Mouse (Mus musculus): ENCODE measurements at regions not wholly inside any gene's neighbourhood (a gene's known extent, or its start where the extent isn't known, plus 50 kb on each side); places are given as distances from the start of the nearest gene placed in this dataset.
A peak's percentile ranks its signal among the peaks of the same experiment; 100 is the strongest.

DNA sequence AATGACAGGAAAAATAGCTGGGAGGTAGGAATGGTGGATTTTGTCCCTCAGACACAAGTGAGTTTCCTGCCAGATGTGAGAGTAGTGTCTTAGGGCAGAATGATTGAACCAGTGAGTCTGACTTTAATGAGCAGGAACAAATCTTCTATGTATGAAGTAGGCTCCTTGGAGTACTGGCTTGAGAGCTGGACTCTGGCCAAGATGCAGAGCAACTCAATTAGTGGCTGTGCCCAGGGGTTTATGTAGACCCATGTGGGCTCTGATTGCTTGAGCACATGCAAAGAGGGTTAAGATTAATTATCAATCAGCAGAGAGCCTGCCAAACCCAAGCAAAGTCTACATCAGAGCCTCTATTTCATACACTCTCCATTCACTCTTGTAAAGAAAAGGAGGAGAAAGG, 92.9 kb upstream of the Htr1b start:
- DNase-seq: peak; percentile 1
- intact Hi-C loops (cut with DNase I): no loop called here

DNA sequence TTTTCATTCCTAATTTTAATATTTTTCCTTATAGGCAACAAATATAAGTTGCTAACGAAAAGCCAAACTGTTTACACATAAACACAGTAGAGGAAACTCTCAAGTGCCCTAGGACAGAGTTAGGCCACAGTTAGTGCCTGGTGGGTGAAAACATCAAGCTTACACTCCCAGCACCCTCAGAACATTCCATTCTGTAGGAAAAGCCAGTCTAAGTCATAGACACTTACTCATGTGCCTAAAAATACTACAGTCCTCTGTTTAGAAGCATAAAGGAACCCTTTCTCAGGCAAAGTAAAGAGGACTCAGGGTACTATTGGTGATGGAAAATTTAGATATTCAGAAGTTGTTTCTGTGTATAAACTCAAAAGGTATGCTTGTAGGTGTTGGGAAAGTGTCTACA, 86.5 kb upstream of the Htr1b start:
- intact Hi-C loops (cut with DNase I): no loop called here
- no peak for DNase-seq

DNA sequence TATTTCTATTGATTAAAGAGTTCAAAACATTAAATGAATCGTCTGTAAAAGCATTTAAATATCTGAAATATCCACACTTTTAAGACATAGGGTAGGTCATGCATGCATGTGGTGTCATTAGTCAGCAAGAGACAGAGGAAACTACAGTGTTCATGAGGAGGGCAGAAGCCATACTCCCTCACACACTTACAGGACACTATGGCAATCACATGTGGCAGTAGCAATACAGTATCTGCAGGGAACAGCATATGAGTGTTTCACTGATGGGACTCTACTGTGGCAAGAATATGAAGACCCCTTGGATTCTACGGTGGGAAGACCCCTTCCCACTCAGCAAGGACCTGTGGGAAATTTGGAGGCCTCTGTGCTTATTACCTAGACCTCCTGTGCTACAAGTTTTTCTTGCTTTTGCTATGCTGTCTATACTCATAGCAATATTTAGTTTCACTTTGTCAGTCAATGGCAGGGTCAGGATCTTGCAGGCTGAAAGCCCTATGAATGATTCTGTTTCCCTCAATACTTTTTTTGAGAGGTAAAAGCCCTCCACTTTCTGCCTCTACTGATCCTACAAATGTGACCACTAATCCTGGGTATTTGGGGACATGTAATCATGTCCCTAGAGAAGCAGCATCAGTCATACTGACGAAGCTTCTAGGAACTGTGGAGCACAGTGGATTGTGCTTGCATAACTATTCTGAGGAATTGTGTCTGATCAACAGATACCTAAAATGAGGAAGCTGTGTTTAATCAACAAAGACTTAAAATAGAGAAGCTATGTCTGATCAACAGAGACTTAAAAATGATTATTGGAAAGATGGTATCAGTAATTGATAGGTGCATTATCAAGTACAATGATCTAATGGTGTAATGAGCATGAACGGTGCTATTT, 83.6 kb upstream of the Htr1b start:
- intact Hi-C loops (cut with DNase I): no loop called here
- DNase-seq: no peak

DNA sequence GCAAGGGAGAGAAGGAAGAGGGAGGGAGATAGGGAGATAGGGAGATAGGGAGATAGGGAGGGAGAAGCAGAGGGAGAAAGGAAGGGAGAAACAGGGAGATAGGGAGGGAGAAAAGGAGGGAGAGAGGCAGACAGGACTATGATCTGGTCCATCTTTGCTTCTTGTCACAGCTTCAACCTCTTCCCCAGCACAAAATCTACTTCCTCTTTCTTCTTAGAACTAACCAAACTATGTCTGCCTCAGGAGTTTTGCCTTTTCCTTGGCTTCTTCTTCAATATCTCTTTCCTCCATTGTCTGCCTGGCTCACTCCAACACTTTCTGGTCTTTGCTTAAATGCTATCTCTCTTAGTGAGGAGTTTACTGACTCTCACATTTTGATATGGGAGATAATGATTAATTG, 57.7 kb upstream of the Htr1b start:
- intact Hi-C loops (cut with DNase I): no loop called here
- DNase-seq: no peak

DNA sequence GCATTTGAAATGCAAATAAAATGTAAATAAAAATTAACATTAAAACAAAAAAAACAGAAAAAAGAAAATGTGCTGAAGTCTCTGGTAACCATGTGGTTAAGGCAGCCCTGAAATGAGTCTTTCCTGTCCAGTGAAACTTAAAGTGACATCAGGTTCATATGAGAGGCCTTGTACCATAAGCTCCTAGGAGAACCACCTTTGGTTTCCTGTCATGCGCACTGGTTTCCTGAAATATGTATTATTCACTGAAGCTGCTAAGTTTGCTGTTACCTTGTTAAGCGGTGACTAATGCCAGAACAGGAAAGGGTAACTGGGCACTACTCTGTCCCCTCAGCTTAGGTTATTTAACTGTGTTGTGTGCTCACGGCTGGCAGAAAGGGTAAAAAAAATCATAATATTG, 56.1 kb upstream of the Htr1b start:
- intact Hi-C loops (cut with DNase I): no loop called here
- no peak for DNase-seq

Data from left cerebral cortex, postnatal 4 days (tissue).